Mouse (Mus musculus): ENCODE data around the gene Ripor2. TPM values are rescaled to one million over a fixed set of nuclear protein-coding genes. Genes with fewer than 3 reads are reported as not detected.
A peak's percentile ranks its signal among the peaks of the same experiment; 100 is the strongest.

Ripor2 gene
- polyA plus RNA-seq, 1 experiment from 2014 or later, result 3.7 TPM

- ATAC-seq (peak; percentile 15; the same call in 1 of the 2 replicates), DNase-seq (peak; percentile 24)
- Histone ChIP-seq H3K9ac (replicated peaks) (no peak overlapping the region), H3K27ac (ENCODE audit: low read depth) (peak overlapping the region; percentile 5), H3K36me3 (replicated peaks; ENCODE audit: insufficient read depth, low read length) (no peaks in the 10 kb centered on the region), H3K4me2 (ENCODE audit: low read depth, low read length) (peak overlapping the region; percentile 44), H3K4me1 (ENCODE audit: insufficient read depth) (peaks cover 19% of the 10 kb centered on the region), H3K9me3 (ENCODE audit: low read length) (no peaks in the 10 kb centered on the region), H3K4me3 (ENCODE audit: low read depth, low read length) (no peak overlapping the region), H3K27me3 (ENCODE audit: insufficient read depth, low read length) (no peaks in the 10 kb centered on the region)
- WGBS (ENCODE audit: insufficient replicate concordance), result 18% methylated on average over 11 of the region's 11 CpGs
- TF ChIP-seq EP300 (IDR thresholded peaks at IDR 0.05; ENCODE audit: low read depth) (no peak), CTCF (IDR thresholded peaks at IDR 0.05; ENCODE audit: low read depth) (no peak)
Observed at GRCm38 (mm10) chr13:24603591-24604009, 21.6 kb downstream of the Ripor2 start.

GRCm38 (mm10) chr13:24604096-24604495 is 22.1 kb downstream of the Ripor2 start:
- 44% methylated on average over 4 of the region's 4 CpGs for WGBS (ENCODE audit: insufficient replicate concordance)
- no peak overlapping the region for H3K4me2 ChIP-seq (ENCODE audit: low read depth, low read length)
- H3K9me3 ChIP-seq (ENCODE audit: low read length), result no peaks in the 10 kb centered on the region
- peaks cover 19% of the 10 kb centered on the region for H3K4me1 ChIP-seq (ENCODE audit: insufficient read depth)
- H3K36me3 ChIP-seq (replicated peaks; ENCODE audit: insufficient read depth, low read length), result no peaks in the 10 kb centered on the region
- DNase-seq, result no peak
- no peak for ATAC-seq
- no peak for TF ChIP-seq EP300 (IDR thresholded peaks at IDR 0.05; ENCODE audit: low read depth)
- no peak for TF ChIP-seq CTCF (IDR thresholded peaks at IDR 0.05; ENCODE audit: low read depth)
- no peak overlapping the region for H3K4me3 ChIP-seq (ENCODE audit: low read depth, low read length)
- no peak overlapping the region for H3K9ac ChIP-seq (replicated peaks)
- no peak overlapping the region for H3K27ac ChIP-seq (ENCODE audit: low read depth)
- H3K27me3 ChIP-seq (ENCODE audit: insufficient read depth, low read length), result no peaks in the 10 kb centered on the region

GRCm38 (mm10) chr13:24604761-24605591 is 23.0 kb downstream of the Ripor2 start:
- 28% methylated on average over 20 of the region's 20 CpGs for WGBS (ENCODE audit: insufficient replicate concordance)
- no peak overlapping the region for H3K4me3 ChIP-seq (ENCODE audit: low read depth, low read length)
- H3K9ac ChIP-seq (replicated peaks), result no peak overlapping the region
- no peak for TF ChIP-seq EP300 (IDR thresholded peaks at IDR 0.05; ENCODE audit: low read depth)
- no peak for TF ChIP-seq CTCF (IDR thresholded peaks at IDR 0.05; ENCODE audit: low read depth)
- ATAC-seq, result 0 out of 2 replicates have a peak, but pooled peaks have one; percentile 15
- peak overlapping the region; percentile 38; the same call in 1 of the 2 replicates for H3K4me2 ChIP-seq (ENCODE audit: low read depth, low read length)
- H3K27ac ChIP-seq (ENCODE audit: low read depth), result no peak overlapping the region
- peaks cover 19% of the 10 kb centered on the region for H3K4me1 ChIP-seq (ENCODE audit: insufficient read depth)
- no peaks in the 10 kb centered on the region for H3K9me3 ChIP-seq (ENCODE audit: low read length)
- peak; percentile 40 for DNase-seq
- no peaks in the 10 kb centered on the region for H3K27me3 ChIP-seq (ENCODE audit: insufficient read depth, low read length)
- no peaks in the 10 kb centered on the region for H3K36me3 ChIP-seq (replicated peaks; ENCODE audit: insufficient read depth, low read length)

- Histone ChIP-seq H3K9ac (replicated peaks) (no peak overlapping the region), H3K4me3 (ENCODE audit: low read depth, low read length) (no peak overlapping the region), H3K27me3 (ENCODE audit: insufficient read depth, low read length) (no peaks in the 10 kb centered on the region), H3K27ac (ENCODE audit: low read depth) (no peak overlapping the region), H3K4me2 (ENCODE audit: low read depth, low read length) (no peak overlapping the region), H3K9me3 (ENCODE audit: low read length) (no peaks in the 10 kb centered on the region), H3K4me1 (ENCODE audit: insufficient read depth) (peaks cover 19% of the 10 kb centered on the region), H3K36me3 (replicated peaks; ENCODE audit: insufficient read depth, low read length) (no peaks in the 10 kb centered on the region)
- TF ChIP-seq CTCF (IDR thresholded peaks at IDR 0.05; ENCODE audit: low read depth) (no peak), EP300 (IDR thresholded peaks at IDR 0.05; ENCODE audit: low read depth) (no peak)
- no peak for DNase-seq
- ATAC-seq, result no peak
- 77% methylated on average over 5 of the region's 5 CpGs for WGBS (ENCODE audit: insufficient replicate concordance)
Observed at GRCm38 (mm10) chr13:24605755-24606154, 23.8 kb downstream of the Ripor2 start.

GRCm38 (mm10) chr13:24607961-24608360 is 26.0 kb downstream of the Ripor2 start:
- Histone ChIP-seq H3K4me1 (ENCODE audit: insufficient read depth) (peaks cover 19% of the 10 kb centered on the region), H3K27me3 (ENCODE audit: insufficient read depth, low read length) (no peaks in the 10 kb centered on the region), H3K27ac (ENCODE audit: low read depth) (no peak overlapping the region), H3K4me3 (ENCODE audit: low read depth, low read length) (no peak overlapping the region), H3K9me3 (ENCODE audit: low read length) (no peaks in the 10 kb centered on the region), H3K4me2 (ENCODE audit: low read depth, low read length) (no peak overlapping the region), H3K36me3 (replicated peaks; ENCODE audit: insufficient read depth, low read length) (no peaks in the 10 kb centered on the region), H3K9ac (replicated peaks) (no peak overlapping the region)
- DNase-seq, result no peak
- ATAC-seq, result no peak
- no peak for TF ChIP-seq EP300 (IDR thresholded peaks at IDR 0.05; ENCODE audit: low read depth)
- TF ChIP-seq CTCF (IDR thresholded peaks at IDR 0.05; ENCODE audit: low read depth), result no peak
- WGBS (ENCODE audit: insufficient replicate concordance), result 56% methylated on average over 4 of the region's 4 CpGs

- Histone ChIP-seq H3K27me3 (ENCODE audit: insufficient read depth, low read length) (no peaks in the 10 kb centered on the region), H3K4me3 (ENCODE audit: low read depth, low read length) (no peak overlapping the region), H3K4me2 (ENCODE audit: low read depth, low read length) (no peak overlapping the region), H3K27ac (ENCODE audit: low read depth) (no peak overlapping the region), H3K9ac (replicated peaks) (no peak overlapping the region), H3K4me1 (ENCODE audit: insufficient read depth) (peaks cover 18% of the 10 kb centered on the region), H3K36me3 (replicated peaks; ENCODE audit: insufficient read depth, low read length) (no peaks in the 10 kb centered on the region), H3K9me3 (ENCODE audit: low read length) (no peaks in the 10 kb centered on the region)
- no peak for TF ChIP-seq CTCF (IDR thresholded peaks at IDR 0.05; ENCODE audit: low read depth)
- no peak for TF ChIP-seq EP300 (IDR thresholded peaks at IDR 0.05; ENCODE audit: low read depth)
- no peak for ATAC-seq
- no peak for DNase-seq
- WGBS (ENCODE audit: insufficient replicate concordance), result 69% methylated on average over 1 of the region's 1 CpGs
Observed at GRCm38 (mm10) chr13:24608709-24609108, 26.7 kb downstream of the Ripor2 start.
